Mouse (Mus musculus) B cell, adult 2 months (primary cell): ENCODE data around the gene Cbwd1.
"Not testable (repeated sequence)": the region's sequence is repeated elsewhere in the genome, so short reads cannot be mapped to it uniquely, and the experiment has no call there.

ENCODE experiments used
- DNase-seq, 2 experiments: peaks; one replicate each; pipeline ENCODE4 v3.0.0; 2022

The Cbwd1 gene

GRCm38 (mm10) chr19:24896536-24896935 lies 64.9 kb downstream of the Cbwd1 start:
- DNase-seq: no peak

- DNase-seq: no peak
Measured at GRCm38 (mm10) chr19:24886888-24887287, 74.5 kb downstream of the Cbwd1 start.

- DNase-seq: peak; percentile 60 to 62
Measured at GRCm38 (mm10) chr19:24885504-24885903, 75.9 kb downstream of the Cbwd1 start.

- no peak for DNase-seq
Measured at GRCm38 (mm10) chr19:24881237-24881636, 80.2 kb downstream of the Cbwd1 start.

GRCm38 (mm10) chr19:24875129-24875870 lies 86.1 kb downstream of the Cbwd1 start, which contains the start of gene Gm10053:
Gm10053 (plus strand) TSS chr19:24875686.
- DNase-seq: not testable (repeated sequence)

- DNase-seq: no peak
Measured at GRCm38 (mm10) chr19:24873873-24874272, 87.5 kb downstream of the Cbwd1 start.

GRCm38 (mm10) chr19:24871037-24871635 lies 90.3 kb downstream of the Cbwd1 start:
- DNase-seq: peak; percentile 83
